Mouse (Mus musculus): Measurements from ENCODE around the gene Npffr2. TPM values are rescaled to one million over a fixed set of nuclear protein-coding genes. Genes with fewer than 3 reads are reported as not detected.

The Npffr2 gene
- polyA plus RNA-seq, 1 experiment from 2014 or later = 0.15 TPM

GRCm38 (mm10) chr5:89611322-89612015, 84.2 kb downstream of the Npffr2 start:
- Histone ChIP-seq H3K9ac (ENCODE audit: low read length) (no peak overlapping the region), H3K36me3 (ENCODE audit: control insufficient read depth, insufficient read depth, low read length) (no peaks in the 10 kb centered on the region), H3K27me3 (ENCODE audit: control insufficient read depth, insufficient read depth, low read length) (no peaks in the 10 kb centered on the region), H3K4me1 (replicated peaks; ENCODE audit: control insufficient read depth, insufficient read depth, low read length) (no peaks in the 10 kb centered on the region), H3K4me3 (ENCODE audit: low read depth, low read length) (no peak overlapping the region), H3K4me2 (ENCODE audit: low read depth, low read length, severe bottlenecking) (no peak overlapping the region), H3K9me3 (ENCODE audit: control insufficient read depth, low read length) (no peaks in the 10 kb centered on the region), H3K27ac (ENCODE audit: low read depth, low read length) (peak overlapping the region; percentile 54; the same call in 1 of the 2 replicates)
- 40% methylated on average over 2 of the region's 2 CpGs for WGBS
- DNase-seq (ENCODE audit: low spot score) (no peak), ATAC-seq (replicated peaks; ENCODE audit: low FRiP score) (peak; percentile 72; the same call in 1 of the 2 replicates)

GRCm38 (mm10) chr5:89612262-89612661, 85.0 kb downstream of the Npffr2 start:
- no peak overlapping the region for H3K4me3 ChIP-seq (ENCODE audit: low read depth, low read length)
- 52% methylated on average over 6 of the region's 6 CpGs for WGBS
- no peaks in the 10 kb centered on the region for H3K36me3 ChIP-seq (ENCODE audit: control insufficient read depth, insufficient read depth, low read length)
- DNase-seq (ENCODE audit: low spot score) (no peak), ATAC-seq (replicated peaks; ENCODE audit: low FRiP score) (no peak)
- no peak overlapping the region for H3K27ac ChIP-seq (ENCODE audit: low read depth, low read length)
- H3K4me1 ChIP-seq (replicated peaks; ENCODE audit: control insufficient read depth, insufficient read depth, low read length) = no peaks in the 10 kb centered on the region
- no peak overlapping the region for H3K4me2 ChIP-seq (ENCODE audit: low read depth, low read length, severe bottlenecking)
- H3K9ac ChIP-seq (ENCODE audit: low read length) = no peak overlapping the region
- no peaks in the 10 kb centered on the region for H3K9me3 ChIP-seq (ENCODE audit: control insufficient read depth, low read length)
- no peaks in the 10 kb centered on the region for H3K27me3 ChIP-seq (ENCODE audit: control insufficient read depth, insufficient read depth, low read length)

DNA sequence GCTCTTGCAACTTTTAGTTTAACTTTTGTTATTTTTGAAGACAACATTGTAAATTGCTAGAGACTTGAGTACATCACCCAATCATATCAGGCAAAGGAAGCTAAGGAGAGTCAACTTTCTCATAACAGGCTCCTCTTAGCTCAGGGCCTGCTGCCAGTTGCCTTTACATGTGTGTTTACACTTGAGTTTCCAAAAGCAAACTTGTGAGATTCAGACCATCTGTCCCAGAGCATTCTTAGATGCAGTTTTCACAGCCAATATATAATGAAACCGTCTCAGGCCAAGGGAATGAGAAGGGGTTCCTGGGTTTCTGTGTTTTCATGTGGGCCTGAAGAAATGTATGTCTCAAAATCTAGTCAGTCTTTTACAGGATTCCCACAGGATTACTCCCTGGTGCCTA, 104.4 kb downstream of the Npffr2 start:
- DNase-seq (ENCODE audit: low spot score) (no peak), ATAC-seq (replicated peaks; ENCODE audit: low FRiP score) (no peak)
- Histone ChIP-seq H3K9me3 (ENCODE audit: control insufficient read depth, low read length) (no peaks in the 10 kb centered on the region), H3K27me3 (ENCODE audit: control insufficient read depth, insufficient read depth, low read length) (no peaks in the 10 kb centered on the region), H3K36me3 (ENCODE audit: control insufficient read depth, insufficient read depth, low read length) (no peaks in the 10 kb centered on the region), H3K4me2 (ENCODE audit: low read depth, low read length, severe bottlenecking) (no peak overlapping the region), H3K4me3 (ENCODE audit: low read depth, low read length) (no peak overlapping the region), H3K9ac (ENCODE audit: low read length) (no peak overlapping the region), H3K27ac (ENCODE audit: low read depth, low read length) (no peak overlapping the region), H3K4me1 (replicated peaks; ENCODE audit: control insufficient read depth, insufficient read depth, low read length) (no peaks in the 10 kb centered on the region)
- 73% methylated on average over 1 of the region's 1 CpGs for WGBS

Other genes starting within 250 kb of the Npffr2 start
- gene Gc, start 69.5 kb upstream of the Npffr2 start, polyA plus RNA-seq (2014; fragmentation: Nextera tagmentation; extraction: Ambion mirVana) = not detected in 2 replicates